Mouse (Mus musculus): ENCODE data around the gene AC124108.1.

- TF ChIP-seq CTCF (IDR thresholded peaks at IDR 0.05; ENCODE audit: insufficient read depth, low read length) (no peak), POLR2A (IDR thresholded peaks at IDR 0.05; ENCODE audit: borderline replicate concordance, extremely low read depth, low read depth, low read length) (no peak)
Measured at GRCm38 (mm10) chr1:132205958-132206357, 14.7 kb downstream of the AC124108.1 start.
